Mouse (Mus musculus): ENCODE data around the gene Slc9a9. TPM values are rescaled to one million over a fixed set of nuclear protein-coding genes. Genes with fewer than 3 reads are reported as not detected.

The Slc9a9 gene
- polyA plus RNA-seq, 1 experiment from 2014 or later = 4.4 TPM

- no peak overlapping the region for H3K4me3 ChIP-seq (ENCODE audit: low read length)
- H3K4me1 ChIP-seq (replicated peaks; ENCODE audit: control insufficient read depth, insufficient read depth, low read length) = no peaks in the 10 kb centered on the region
- no peaks in the 10 kb centered on the region for H3K36me3 ChIP-seq (ENCODE audit: control insufficient read depth, insufficient read depth, low read length)
- H3K9me3 ChIP-seq (ENCODE audit: control insufficient read depth, low read length) = no peaks in the 10 kb centered on the region; the same call in 1 of the 2 replicates
- no peak overlapping the region for H3K9ac ChIP-seq (ENCODE audit: low read length)
- H3K27me3 ChIP-seq (ENCODE audit: control insufficient read depth, insufficient read depth, low read depth, low read length) = no peaks in the 10 kb centered on the region
- no peak overlapping the region for H3K27ac ChIP-seq (ENCODE audit: low read length)
- H3K4me2 ChIP-seq (ENCODE audit: low read depth, low read length) = no peak overlapping the region
- no peak for ATAC-seq (ENCODE audit: low read depth)
- WGBS = 91% methylated on average over 5 of the region's 5 CpGs
Observed at GRCm38 (mm10) chr9:94968596-94969120, 298.9 kb downstream of the Slc9a9 start.

- WGBS = 54% methylated on average over 1 of the region's 1 CpGs
- Histone ChIP-seq H3K27ac (ENCODE audit: low read length) (no peak overlapping the region), H3K4me3 (ENCODE audit: low read length) (no peak overlapping the region), H3K9ac (ENCODE audit: low read length) (no peak overlapping the region), H3K36me3 (ENCODE audit: control insufficient read depth, insufficient read depth, low read length) (no peaks in the 10 kb centered on the region), H3K4me1 (replicated peaks; ENCODE audit: control insufficient read depth, insufficient read depth, low read length) (no peaks in the 10 kb centered on the region), H3K27me3 (ENCODE audit: control insufficient read depth, insufficient read depth, low read depth, low read length) (no peaks in the 10 kb centered on the region), H3K4me2 (ENCODE audit: low read depth, low read length) (no peak overlapping the region), H3K9me3 (ENCODE audit: control insufficient read depth, low read length) (no peaks in the 10 kb centered on the region; the same call in 1 of the 2 replicates)
- ATAC-seq (ENCODE audit: low read depth) = no peak
Observed at GRCm38 (mm10) chr9:94969131-94969530, 299.4 kb downstream of the Slc9a9 start.

GRCm38 (mm10) chr9:94972021-94972420 is 302.3 kb downstream of the Slc9a9 start:
- WGBS = 69% methylated on average over 2 of the region's 2 CpGs
- no peaks in the 10 kb centered on the region for H3K9me3 ChIP-seq (ENCODE audit: control insufficient read depth, low read length)
- no peaks in the 10 kb centered on the region for H3K36me3 ChIP-seq (ENCODE audit: control insufficient read depth, insufficient read depth, low read length)
- no peak overlapping the region for H3K4me2 ChIP-seq (ENCODE audit: low read depth, low read length)
- no peak overlapping the region for H3K4me3 ChIP-seq (ENCODE audit: low read length)
- H3K27ac ChIP-seq (ENCODE audit: low read length) = no peak overlapping the region
- no peak overlapping the region for H3K9ac ChIP-seq (ENCODE audit: low read length)
- H3K27me3 ChIP-seq (ENCODE audit: control insufficient read depth, insufficient read depth, low read depth, low read length) = no peaks in the 10 kb centered on the region
- ATAC-seq (ENCODE audit: low read depth) = no peak
- H3K4me1 ChIP-seq (replicated peaks; ENCODE audit: control insufficient read depth, insufficient read depth, low read length) = no peaks in the 10 kb centered on the region

GRCm38 (mm10) chr9:94972693-94973092 is 303.0 kb downstream of the Slc9a9 start:
- Histone ChIP-seq H3K27me3 (ENCODE audit: control insufficient read depth, insufficient read depth, low read depth, low read length) (no peaks in the 10 kb centered on the region), H3K4me1 (replicated peaks; ENCODE audit: control insufficient read depth, insufficient read depth, low read length) (no peaks in the 10 kb centered on the region), H3K4me2 (ENCODE audit: low read depth, low read length) (no peak overlapping the region), H3K27ac (ENCODE audit: low read length) (no peak overlapping the region), H3K9me3 (ENCODE audit: control insufficient read depth, low read length) (no peaks in the 10 kb centered on the region), H3K4me3 (ENCODE audit: low read length) (no peak overlapping the region), H3K9ac (ENCODE audit: low read length) (no peak overlapping the region), H3K36me3 (ENCODE audit: control insufficient read depth, insufficient read depth, low read length) (no peaks in the 10 kb centered on the region)
- 81% methylated on average over 2 of the region's 2 CpGs for WGBS
- ATAC-seq (ENCODE audit: low read depth) = no peak

GRCm38 (mm10) chr9:94976191-94976590 is 306.5 kb downstream of the Slc9a9 start:
- Histone ChIP-seq H3K27ac (ENCODE audit: low read length) (no peak overlapping the region), H3K9ac (ENCODE audit: low read length) (no peak overlapping the region), H3K27me3 (ENCODE audit: control insufficient read depth, insufficient read depth, low read depth, low read length) (no peaks in the 10 kb centered on the region), H3K4me1 (replicated peaks; ENCODE audit: control insufficient read depth, insufficient read depth, low read length) (no peaks in the 10 kb centered on the region), H3K4me3 (ENCODE audit: low read length) (no peak overlapping the region), H3K9me3 (ENCODE audit: control insufficient read depth, low read length) (no peaks in the 10 kb centered on the region), H3K4me2 (ENCODE audit: low read depth, low read length) (no peak overlapping the region), H3K36me3 (ENCODE audit: control insufficient read depth, insufficient read depth, low read length) (no peaks in the 10 kb centered on the region)
- WGBS = 86% methylated on average over 1 of the region's 1 CpGs
- ATAC-seq (ENCODE audit: low read depth) = no peak

- WGBS = 86% methylated on average over 4 of the region's 4 CpGs
Observed at GRCm38 (mm10) chr9:94993575-94993974, 323.9 kb downstream of the Slc9a9 start.

GRCm38 (mm10) chr9:95020136-95020706 is 350.5 kb downstream of the Slc9a9 start:
- H3K4me1 ChIP-seq (replicated peaks; ENCODE audit: control insufficient read depth, insufficient read depth, low read length) = no peaks in the 10 kb centered on the region
- H3K4me3 ChIP-seq (ENCODE audit: low read length) = no peak overlapping the region
- no peak overlapping the region for H3K9ac ChIP-seq (ENCODE audit: low read length)
- H3K4me2 ChIP-seq (ENCODE audit: low read depth, low read length) = no peak overlapping the region
- WGBS = 85% methylated on average over 12 of the region's 12 CpGs
- H3K36me3 ChIP-seq (ENCODE audit: control insufficient read depth, insufficient read depth, low read length) = no peaks in the 10 kb centered on the region
- no peaks in the 10 kb centered on the region for H3K27me3 ChIP-seq (ENCODE audit: control insufficient read depth, insufficient read depth, low read depth, low read length)
- no peak for ATAC-seq (ENCODE audit: low read depth)
- H3K9me3 ChIP-seq (ENCODE audit: control insufficient read depth, low read length) = no peaks in the 10 kb centered on the region
- no peak overlapping the region for H3K27ac ChIP-seq (ENCODE audit: low read length)

More at GRCm38 (mm10) chr9:94993575-94993974, 323.9 kb downstream of the Slc9a9 start:
- Histone ChIP-seq H3K27me3 (ENCODE audit: control insufficient read depth, insufficient read depth, low read depth, low read length) (no peaks in the 10 kb centered on the region), H3K4me1 (replicated peaks; ENCODE audit: control insufficient read depth, insufficient read depth, low read length) (no peaks in the 10 kb centered on the region), H3K4me3 (ENCODE audit: low read length) (no peak overlapping the region), H3K9me3 (ENCODE audit: control insufficient read depth, low read length) (no peaks in the 10 kb centered on the region), H3K36me3 (ENCODE audit: control insufficient read depth, insufficient read depth, low read length) (no peaks in the 10 kb centered on the region), H3K27ac (ENCODE audit: low read length) (no peak overlapping the region), H3K4me2 (ENCODE audit: low read depth, low read length) (no peak overlapping the region), H3K9ac (ENCODE audit: low read length) (no peak overlapping the region)
- no peak for ATAC-seq (ENCODE audit: low read depth)

- H3K9ac ChIP-seq (ENCODE audit: low read length) = no peak overlapping the region
- H3K9me3 ChIP-seq (ENCODE audit: control insufficient read depth, low read length) = no peaks in the 10 kb centered on the region
- no peak overlapping the region for H3K27ac ChIP-seq (ENCODE audit: low read length)
- no peaks in the 10 kb centered on the region for H3K36me3 ChIP-seq (ENCODE audit: control insufficient read depth, insufficient read depth, low read length)
- WGBS = 71% methylated on average over 3 of the region's 3 CpGs
- no peaks in the 10 kb centered on the region for H3K27me3 ChIP-seq (ENCODE audit: control insufficient read depth, insufficient read depth, low read depth, low read length)
- no peaks in the 10 kb centered on the region for H3K4me1 ChIP-seq (replicated peaks; ENCODE audit: control insufficient read depth, insufficient read depth, low read length)
- no peak for ATAC-seq (ENCODE audit: low read depth)
- no peak overlapping the region for H3K4me3 ChIP-seq (ENCODE audit: low read length)
- no peak overlapping the region for H3K4me2 ChIP-seq (ENCODE audit: low read depth, low read length)
Observed at GRCm38 (mm10) chr9:95034140-95034970, 364.6 kb downstream of the Slc9a9 start.

GRCm38 (mm10) chr9:95036209-95036608 is 366.5 kb downstream of the Slc9a9 start:
- no peaks in the 10 kb centered on the region for H3K36me3 ChIP-seq (ENCODE audit: control insufficient read depth, insufficient read depth, low read length)
- H3K4me1 ChIP-seq (replicated peaks; ENCODE audit: control insufficient read depth, insufficient read depth, low read length) = no peaks in the 10 kb centered on the region
- H3K4me2 ChIP-seq (ENCODE audit: low read depth, low read length) = no peak overlapping the region
- ATAC-seq (ENCODE audit: low read depth) = no peak
- H3K27ac ChIP-seq (ENCODE audit: low read length) = no peak overlapping the region
- H3K9ac ChIP-seq (ENCODE audit: low read length) = no peak overlapping the region
- no peaks in the 10 kb centered on the region for H3K27me3 ChIP-seq (ENCODE audit: control insufficient read depth, insufficient read depth, low read depth, low read length)
- no peaks in the 10 kb centered on the region for H3K9me3 ChIP-seq (ENCODE audit: control insufficient read depth, low read length)
- no peak overlapping the region for H3K4me3 ChIP-seq (ENCODE audit: low read length)

Data from lung, embryonic 16.5 days (tissue).